Mouse (Mus musculus) liver (tissue): Measurements from ENCODE around the gene Rgs3.

Source experiments
- DNase-seq: peaks from one replicate; pipeline ENCODE4 v3.0.0-alpha.2; 2020; ENCODE audit warnings: mixed read lengths

Gene Rgs3

GRCm38 (mm10) chr4:62661311-62661849 is 101.7 kb downstream of the Rgs3 start:
- DNase-seq: no peak

DNA sequence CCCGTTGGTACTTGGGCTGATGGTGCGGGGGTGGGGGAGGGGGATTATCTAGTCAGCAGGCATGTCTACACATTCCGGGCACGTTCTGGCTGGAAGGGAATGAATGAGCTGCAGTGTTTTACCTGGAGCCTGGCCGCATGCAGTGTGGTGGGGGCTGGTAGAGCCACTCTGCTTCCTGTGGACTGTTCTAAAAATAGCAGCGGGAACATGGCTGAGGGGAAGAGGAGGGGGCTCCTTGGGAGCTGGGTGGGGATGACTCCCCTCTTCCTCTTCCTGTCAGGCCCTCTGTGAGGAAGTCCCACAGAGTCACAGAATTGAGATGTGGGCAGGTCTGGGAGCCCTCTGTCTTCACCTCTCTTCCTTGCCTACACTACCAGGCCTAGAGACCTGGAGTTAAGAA is 103.7 kb downstream of the Rgs3 start:
- DNase-seq: peak; percentile 50

DNA sequence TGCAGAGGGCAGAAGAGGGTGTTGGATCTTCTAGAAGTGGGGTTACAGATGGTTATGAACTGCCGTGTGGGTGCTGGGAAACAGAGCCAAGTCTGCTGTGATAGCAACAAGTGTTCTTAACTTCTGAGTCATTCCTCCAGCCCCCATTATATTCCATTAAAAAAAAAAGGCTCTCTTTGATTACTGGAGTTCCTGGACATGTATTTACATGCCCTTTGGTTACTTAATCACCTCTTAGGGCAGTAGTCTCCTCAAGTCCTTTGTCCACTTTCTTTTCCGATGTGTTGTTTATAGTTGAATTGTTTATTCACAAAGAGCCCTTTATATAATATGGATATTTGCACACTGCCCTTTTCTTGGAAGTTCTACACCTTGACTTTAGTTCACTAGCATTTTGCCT is 106.2 kb downstream of the Rgs3 start:
- no peak for DNase-seq

GRCm38 (mm10) chr4:62668666-62669065 is 109.0 kb downstream of the Rgs3 start:
- no peak for DNase-seq

GRCm38 (mm10) chr4:62669094-62670071 is 109.7 kb downstream of the Rgs3 start:
- DNase-seq: no peak

DNA sequence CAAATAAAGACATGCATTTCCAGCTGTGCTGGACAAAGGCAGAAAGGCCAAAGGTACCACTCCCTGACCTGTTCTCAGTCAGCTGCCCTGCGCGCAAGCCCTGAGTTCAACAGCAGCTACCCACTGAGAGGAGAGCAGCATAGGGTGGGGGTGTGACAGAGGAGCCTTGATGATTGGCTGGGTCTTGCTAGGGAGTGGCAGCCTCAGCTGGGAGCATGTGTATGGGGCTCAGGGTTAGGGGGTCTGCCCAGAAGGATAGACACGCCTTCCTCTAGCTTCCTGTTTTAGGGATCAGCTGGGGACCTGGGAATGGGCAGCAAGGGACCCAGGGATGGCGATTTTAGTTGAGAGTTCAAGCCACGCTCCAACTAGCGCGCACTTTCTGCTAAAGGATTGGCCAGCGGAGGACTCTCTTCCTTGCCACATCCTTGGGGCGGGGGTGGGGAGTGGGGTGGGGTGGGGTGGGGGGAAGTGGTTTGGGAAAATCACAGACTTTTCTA is 113.9 kb downstream of the Rgs3 start:
- DNase-seq: no peak

GRCm38 (mm10) chr4:62674031-62674995 is 114.7 kb downstream of the Rgs3 start:
- DNase-seq: no peak

- no peak for DNase-seq
Measured at GRCm38 (mm10) chr4:62675394-62675793, 115.7 kb downstream of the Rgs3 start.

- no peak for DNase-seq
Measured at GRCm38 (mm10) chr4:62677047-62677737, 117.5 kb downstream of the Rgs3 start.

DNA sequence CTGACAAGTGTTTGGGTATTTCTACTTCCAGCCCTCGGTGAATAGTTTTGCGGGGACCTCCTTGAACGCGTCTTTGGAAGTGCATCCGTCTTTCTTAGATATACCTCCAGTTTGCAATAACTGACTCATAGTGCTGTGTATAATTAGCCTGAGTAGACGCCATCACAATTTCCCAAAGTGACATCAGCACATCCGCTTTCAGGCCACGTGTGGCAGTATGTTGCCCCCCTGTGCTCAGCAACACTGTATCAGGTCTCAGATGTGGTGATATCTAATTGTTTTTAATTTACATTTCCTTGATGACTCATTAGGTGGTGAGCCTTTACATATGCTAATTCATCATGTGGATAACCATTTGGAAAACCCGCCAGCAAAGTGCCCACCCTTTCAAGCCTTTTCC is 119.5 kb downstream of the Rgs3 start:
- DNase-seq: no peak

DNA sequence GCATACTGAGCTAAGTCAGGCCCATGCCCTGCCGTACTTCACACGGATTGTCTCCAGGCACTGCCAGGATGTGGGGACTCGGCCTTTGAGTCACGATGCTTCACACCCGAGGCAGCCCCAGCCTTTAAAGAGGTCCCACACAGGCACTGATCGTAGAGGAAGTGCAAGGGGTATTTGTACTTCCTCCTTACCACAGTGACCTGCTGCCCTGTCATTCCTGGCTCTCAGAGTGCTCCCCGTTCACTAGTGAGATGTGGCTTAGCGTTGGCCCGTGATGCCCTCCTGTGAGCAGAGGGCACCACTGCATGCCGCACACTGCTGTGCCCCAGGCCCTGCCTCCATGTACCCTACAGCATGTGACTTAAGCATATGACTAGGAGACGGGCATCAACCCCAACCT is 121.8 kb downstream of the Rgs3 start:
- no peak for DNase-seq

- no peak for DNase-seq
Measured at GRCm38 (mm10) chr4:62682371-62682770, 122.7 kb downstream of the Rgs3 start.

- DNase-seq: no peak
Measured at GRCm38 (mm10) chr4:62683148-62683547, 123.5 kb downstream of the Rgs3 start.

GRCm38 (mm10) chr4:62684351-62684750 is 124.7 kb downstream of the Rgs3 start:
- no peak for DNase-seq

DNA sequence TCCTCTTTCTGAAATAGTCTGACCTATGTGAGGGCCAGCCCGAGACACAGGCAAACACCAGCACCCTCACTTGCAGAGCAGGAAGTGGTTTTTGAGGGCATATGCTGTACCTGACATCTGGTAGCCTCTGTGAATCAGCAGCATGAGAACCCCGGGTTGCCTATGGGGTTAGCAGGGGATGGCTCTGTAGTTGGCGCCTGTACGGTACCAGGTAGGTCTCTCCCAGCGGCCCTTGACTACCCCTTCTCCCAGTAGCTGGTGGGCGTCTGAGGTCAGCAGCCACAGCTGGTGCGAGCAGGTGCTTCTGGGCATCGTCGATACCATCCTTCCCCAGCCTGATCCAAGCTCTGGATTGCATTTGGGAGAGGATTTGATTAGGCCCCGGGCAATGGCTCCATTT is 125.6 kb downstream of the Rgs3 start:
- no peak for DNase-seq

DNA sequence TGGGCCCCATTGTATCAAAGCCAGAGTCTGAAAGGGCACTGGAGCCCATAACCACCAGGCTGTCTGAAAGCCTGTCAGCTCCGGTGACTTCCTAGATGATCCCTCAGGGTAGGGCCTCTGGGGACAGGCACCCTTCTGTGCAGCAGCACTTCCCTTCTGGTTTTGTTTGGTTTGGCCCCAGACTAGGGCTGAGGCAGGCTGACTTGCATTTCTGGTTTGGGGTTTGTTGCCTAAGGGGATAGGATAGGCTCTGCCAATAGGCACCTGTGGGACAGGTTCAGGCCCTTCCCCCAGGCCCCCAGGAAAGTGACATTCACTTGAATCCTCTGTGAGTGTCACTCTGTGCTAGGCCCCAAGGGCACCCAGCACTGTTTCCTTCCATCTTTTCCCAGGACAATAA is 127.1 kb downstream of the Rgs3 start:
- DNase-seq: no peak

DNA sequence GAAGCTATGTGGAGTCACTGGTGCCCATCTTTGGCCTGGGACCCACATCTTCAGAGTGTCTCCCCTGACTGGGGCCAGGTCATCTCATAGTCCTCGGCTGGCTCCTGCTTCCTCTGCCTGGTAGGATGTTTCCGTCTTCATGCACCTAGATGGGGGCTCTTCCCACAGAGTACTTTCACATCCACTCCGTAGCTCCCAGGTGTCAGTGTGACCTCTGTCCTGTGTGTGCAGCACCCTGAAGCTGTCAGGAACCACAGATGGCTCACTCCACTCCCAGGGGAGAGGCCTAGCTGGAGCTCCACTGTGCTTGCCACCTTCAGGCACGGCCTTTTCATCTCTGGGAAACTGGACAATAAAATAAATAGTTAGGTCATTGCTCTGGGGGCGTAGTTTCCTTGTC is 128.5 kb downstream of the Rgs3 start:
- no peak for DNase-seq

- DNase-seq: no peak
Measured at GRCm38 (mm10) chr4:62690997-62691396, 131.3 kb downstream of the Rgs3 start.

DNA sequence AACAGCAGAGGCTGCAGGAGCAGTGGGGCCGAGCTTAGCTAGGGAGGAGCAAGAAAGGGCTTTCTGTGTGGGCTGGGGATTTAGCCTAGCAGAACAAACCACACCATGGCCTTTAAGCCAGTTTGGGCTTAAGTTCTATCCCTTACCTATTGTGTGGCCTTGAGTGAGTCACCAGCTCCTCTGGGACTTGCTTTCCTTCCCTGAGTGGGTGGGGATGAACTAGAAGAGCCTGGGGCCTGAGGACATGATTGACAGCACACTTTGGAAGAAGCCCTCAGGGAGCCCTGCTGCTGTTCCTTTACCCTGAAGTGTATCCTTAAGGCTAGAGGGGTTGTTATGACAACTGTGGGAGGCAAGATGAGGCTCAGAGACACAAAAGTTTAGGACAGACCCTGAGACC is 132.0 kb downstream of the Rgs3 start:
- no peak for DNase-seq

DNA sequence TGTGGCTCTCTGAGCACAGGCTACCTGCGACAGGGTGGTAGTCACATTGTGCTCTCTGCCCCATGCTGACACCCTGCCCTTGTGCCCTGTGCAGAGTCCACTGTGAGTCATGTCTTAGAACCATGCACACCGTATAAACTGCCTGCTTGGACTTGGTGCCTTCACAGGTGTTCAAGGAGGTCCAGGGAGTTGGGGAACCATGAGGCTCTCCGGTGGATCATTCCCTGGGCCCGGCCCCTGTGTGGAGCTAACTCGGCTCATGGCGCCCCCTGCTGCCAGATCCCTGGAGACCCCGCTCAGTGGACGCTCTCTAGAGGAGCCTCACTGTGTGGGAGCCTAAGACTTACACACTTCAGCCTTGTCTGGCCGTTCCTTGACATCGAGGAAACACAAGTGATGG is 134.2 kb downstream of the Rgs3 start:
- DNase-seq: peak; percentile 63

DNA sequence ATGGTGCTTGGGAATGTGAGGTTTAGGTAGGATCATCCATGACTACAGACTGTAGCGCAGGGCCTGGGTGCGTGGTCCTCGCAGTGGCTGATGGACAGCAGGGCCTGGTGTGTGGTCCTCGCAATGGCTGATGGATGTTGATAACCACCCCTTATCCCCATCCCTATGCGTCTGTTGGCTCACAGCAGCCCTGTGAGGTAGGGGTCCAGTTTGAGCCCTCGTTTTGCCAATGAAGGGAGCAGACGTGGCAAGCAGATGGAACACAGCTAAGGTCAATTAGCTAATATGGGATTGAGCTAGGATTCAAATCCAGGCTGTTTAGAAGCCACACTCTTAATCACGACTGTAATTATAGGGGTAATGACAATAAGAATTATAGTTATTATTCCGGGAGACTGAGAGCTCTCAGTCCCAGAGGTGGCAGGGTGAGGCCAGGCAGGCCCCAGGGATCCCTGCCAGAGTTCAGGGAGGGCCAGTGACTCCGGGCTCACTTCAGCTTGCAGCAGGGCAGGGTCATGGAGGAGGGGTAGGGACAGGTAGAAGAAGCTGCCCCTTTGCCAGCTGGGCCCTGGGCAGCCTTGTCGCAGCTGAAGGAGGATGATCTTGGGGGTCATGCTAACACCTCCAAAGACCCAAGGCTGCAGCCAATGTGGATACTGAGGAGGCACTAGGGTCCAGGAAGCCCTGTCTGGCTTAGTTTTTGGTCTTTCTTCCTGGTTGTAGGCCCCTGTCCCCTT is 135.2 kb downstream of the Rgs3 start:
- DNase-seq: no peak

DNA sequence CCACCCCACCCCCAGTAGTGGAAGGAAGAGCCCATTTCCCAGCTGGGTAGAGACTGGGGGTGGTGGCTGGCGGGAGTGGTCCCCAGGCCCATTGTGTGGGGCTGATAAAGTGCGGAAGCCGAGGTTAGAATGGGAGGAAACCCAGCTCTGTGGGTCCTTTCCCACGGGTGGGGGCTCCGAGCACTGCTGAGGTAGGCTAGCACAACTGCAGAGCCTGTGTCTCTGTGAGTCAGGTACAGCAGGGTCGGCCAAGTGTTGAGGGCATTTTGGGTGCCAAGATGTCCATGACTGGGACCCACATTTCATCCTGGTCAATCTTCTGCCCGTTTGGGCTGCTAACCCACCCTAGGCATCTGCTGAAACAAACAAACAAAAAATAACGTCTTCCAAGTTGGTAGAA is 135.9 kb downstream of the Rgs3 start:
- peak; percentile 12 for DNase-seq
